Mouse (Mus musculus) cerebellum, postnatal 36 days (tissue): ENCODE measurements around the gene Folr1.
A peak's percentile ranks its signal among the peaks of the same experiment; 100 is the strongest.

Source experiments
- DNase-seq, 2 experiments: peaks; one replicate each; pipeline ENCODE4 v3.0.0; 2021 to 2022; ENCODE audit warnings: mixed read lengths in 2 of 2

Gene Folr1

GRCm38 (mm10) chr7:101870629-101871028, at the start of gene Folr1:
TSS of gene Folr1 (minus strand) at chr7:101870788.
- DNase-seq = no peak

DNA sequence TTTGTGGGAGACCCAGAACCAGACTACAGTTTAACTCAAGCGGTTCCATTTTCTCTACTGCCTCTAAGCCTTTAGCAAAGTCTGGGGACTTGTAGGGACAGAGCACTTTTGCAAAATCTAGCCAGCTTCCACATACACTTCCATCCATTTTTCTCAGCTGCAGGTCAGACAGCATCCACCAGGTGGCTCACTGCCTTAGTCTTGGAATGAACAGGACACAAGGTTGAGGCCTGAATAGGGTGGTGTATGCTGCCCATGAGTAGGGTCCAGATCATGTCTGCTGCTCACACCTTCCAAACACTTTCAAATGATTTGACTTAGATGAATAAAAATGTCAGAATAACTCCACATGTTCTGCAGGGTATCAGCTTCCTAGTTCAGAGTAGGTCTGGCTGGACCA, 47.5 kb upstream of the Folr1 start:
- DNase-seq = peak; percentile 71 to 80

DNA sequence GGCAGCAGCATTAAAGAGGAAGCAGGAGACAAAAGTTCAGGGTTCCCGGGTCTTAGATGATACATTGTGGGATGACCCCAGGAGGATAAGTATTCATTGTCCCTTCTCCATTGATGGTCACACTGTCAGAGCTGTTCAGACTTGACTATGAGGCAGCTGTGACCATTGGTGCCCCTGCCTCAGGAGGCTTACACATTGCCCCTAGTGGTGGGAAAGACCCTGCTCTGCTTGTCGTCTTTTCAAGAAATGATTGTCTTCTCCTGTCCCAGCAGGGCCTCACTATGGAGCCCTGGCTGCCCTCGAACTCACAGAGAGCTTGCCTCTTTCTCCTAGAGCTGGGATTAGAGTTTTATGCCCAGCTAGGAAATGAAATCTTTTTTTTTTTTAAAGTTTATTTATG, 41.4 kb upstream of the Folr1 start:
- DNase-seq = no peak

- DNase-seq = no peak
Measured at GRCm38 (mm10) chr7:101910138-101910537, 39.5 kb upstream of the Folr1 start.

- DNase-seq = no peak
Measured at GRCm38 (mm10) chr7:101908367-101908766, 37.8 kb upstream of the Folr1 start.

DNA sequence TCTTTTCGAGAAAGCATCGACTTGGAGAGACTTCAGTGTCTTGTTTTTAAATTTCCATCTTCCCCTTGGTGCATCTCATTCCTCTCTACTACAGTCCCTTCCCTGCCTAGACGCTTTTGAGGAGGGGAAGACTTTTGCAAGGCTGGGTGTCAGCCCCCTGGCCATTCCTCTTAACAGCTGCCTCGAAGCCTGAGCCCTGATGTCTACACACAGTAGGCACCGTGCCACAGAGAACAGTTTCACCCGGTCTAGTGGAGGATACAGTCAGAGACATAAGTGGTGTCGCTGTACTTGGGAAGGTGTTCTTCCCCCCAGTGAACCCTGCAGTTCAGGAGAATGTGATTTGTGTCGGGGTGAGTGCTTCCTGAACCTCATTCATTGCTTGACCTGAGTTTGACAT, 36.1 kb upstream of the Folr1 start:
- no peak for DNase-seq

DNA sequence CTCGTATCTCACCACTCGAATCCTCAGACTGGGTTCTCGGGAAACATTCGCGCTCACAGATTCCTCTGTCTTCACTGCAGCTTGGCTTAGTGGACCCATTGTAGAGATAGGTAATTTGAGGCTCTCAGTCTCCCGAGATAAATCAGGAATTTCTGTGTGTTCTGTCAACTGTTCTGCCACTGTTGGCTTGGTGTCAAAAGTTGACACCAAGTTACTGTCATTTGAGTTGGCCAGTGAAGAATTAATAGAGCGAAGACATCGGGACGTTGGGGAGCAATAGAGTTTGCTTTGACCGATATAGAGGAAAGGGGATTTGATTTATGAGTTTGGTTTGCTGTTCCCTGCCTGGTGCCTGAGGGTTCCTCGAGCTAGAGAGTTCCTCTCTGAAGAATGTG, 35.7 kb upstream of the Folr1 start, which contains the start of gene Tomt:
TSS of gene Tomt (minus strand) at position 73 of the 395 bp plus-strand sequence.
- DNase-seq = no peak

DNA sequence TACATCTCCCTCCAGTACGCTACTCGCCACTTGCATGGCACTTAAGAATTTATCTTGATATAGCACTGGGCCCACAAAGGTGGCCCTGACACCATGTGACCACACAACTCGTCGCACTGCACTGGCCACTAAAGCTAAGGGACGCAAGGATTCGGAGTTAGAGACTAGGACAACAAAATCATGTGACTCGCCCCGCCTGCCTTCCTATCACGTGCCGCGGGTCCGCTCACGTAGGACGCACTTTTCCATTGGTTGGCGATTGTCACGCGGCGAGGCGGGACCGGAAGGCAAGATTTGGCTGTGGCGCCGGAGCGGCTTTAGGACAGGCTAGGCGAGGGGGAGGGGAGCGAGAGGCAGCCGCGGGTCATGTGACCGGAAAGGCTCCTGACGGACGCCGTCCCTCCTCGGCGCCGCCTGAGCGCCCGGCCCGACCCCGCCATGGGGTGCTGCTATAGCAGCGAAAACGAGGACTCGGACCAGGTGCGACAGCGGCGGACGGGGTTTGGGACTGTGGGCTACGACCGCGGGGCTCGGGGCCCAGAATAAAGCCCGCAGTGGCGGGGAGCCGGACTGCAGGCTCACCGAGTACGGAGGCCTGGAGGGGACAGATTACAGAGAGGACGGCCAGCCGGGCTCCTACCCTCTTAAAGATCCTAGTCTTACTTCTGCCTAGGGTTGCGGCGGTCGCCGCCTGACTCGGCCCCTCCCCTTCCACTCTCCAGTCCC, 35.1 kb upstream of the Folr1 start, which contains the start of gene Lamtor1:
TSS of gene Lamtor1 (plus strand) at position 344 of the 726 bp plus-strand sequence.
- peak; percentile 99 to 100 for DNase-seq

- DNase-seq = no peak
Measured at GRCm38 (mm10) chr7:101902846-101903245, 32.3 kb upstream of the Folr1 start.

- DNase-seq = no peak
Measured at GRCm38 (mm10) chr7:101901969-101902368, 31.4 kb upstream of the Folr1 start.

- DNase-seq = no peak
Measured at GRCm38 (mm10) chr7:101900331-101901097, 29.9 kb upstream of the Folr1 start.

DNA sequence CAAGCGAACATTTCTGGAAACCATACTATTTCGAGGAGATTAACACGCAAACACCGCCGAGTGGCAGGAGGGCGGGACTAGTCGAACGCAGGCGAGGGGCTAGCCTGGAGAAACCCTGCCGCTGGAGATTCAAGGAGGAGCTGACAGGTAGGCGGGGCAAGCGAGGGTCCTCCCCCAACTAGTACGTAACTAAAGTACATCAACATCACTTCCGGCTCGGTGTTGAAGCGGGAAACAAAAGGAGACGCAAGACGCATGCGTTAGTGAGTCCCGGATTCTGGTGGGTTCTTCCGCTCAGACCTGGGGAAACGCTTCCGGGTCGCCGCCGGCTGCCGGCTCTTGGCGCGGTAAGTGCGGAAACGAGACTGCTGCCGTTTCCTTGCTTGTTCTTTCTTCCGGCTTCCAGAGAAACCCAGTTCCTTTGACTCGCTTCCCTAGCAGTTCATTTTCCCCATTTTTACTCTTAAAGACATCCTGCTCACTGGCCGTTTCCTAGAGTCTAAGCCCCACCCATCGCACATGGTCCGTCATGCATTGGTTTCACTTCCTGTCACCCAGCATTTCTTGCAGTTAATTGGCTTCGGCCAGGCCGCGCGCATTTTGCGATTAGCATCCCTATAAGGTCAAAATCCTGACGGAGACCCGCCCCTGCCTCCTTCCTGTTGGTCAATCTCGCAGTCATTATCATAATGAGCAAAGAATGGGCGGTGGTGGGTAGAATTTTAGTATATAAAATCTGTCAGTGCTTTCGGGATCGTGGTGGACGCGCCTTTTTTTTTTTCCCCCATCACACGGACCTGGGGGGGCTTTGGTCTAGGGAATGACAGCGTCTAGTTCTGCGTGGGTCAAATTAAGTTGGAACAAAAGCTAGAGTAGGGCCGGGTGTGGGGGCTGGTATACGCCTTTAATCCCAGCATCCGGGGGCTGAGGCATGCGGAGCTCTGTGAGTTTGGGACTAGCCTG, 25.8 kb upstream of the Folr1 start:
- DNase-seq = peak; percentile 95 to 96

GRCm38 (mm10) chr7:101895695-101896094, 25.1 kb upstream of the Folr1 start:
- DNase-seq = no peak

DNA sequence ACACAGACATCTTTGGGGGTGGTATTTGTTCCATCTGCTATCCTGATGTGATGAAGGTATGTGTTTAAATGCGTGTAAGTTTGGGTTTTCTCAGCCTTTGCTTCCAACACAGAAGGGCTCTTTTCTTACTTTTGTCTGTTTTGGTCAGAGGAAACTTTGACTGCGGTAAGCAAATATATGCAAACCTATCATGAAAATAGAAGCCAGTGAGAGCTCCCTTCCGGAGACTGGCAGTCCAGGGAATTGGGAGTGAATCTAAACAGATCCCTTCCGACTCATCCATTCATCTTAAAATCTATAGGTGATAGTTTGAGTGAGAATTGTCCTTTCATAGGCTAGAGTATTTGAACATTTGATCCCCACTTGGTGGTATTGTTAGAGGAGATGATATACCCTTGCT, 17.9 kb upstream of the Folr1 start:
- no peak for DNase-seq

GRCm38 (mm10) chr7:101886274-101886673, 15.7 kb upstream of the Folr1 start:
- DNase-seq = no peak

DNA sequence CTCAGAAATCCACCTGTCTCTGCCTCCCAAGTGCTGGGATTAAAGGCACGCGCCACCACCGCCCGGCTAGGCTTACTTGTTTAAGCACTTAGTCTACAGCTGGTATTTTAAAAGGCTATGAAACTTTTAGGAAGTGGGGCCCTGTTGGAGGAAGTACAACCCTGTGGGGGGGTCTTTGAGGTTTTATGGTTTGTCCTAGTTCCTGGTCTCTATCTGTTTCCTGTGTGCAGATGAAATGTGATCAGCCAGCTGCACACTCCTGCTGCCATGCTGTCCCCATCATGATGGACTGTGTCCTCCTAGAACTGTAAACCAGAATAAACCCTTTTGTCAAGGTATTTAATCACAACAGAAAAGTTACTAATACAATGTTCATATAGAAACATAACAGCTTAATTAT, 13.6 kb upstream of the Folr1 start:
- no peak for DNase-seq

- DNase-seq = no peak
Measured at GRCm38 (mm10) chr7:101882413-101883154, 12.0 kb upstream of the Folr1 start.

GRCm38 (mm10) chr7:101880855-101881254, 10.3 kb upstream of the Folr1 start:
- DNase-seq = no peak

- no peak for DNase-seq
Measured at GRCm38 (mm10) chr7:101875978-101876377, 5.4 kb upstream of the Folr1 start.

- DNase-seq = no peak
Measured at GRCm38 (mm10) chr7:101871296-101871695, 708 bp upstream of the Folr1 start.

- DNase-seq = no peak
Measured at GRCm38 (mm10) chr7:101869163-101869500, 1.5 kb downstream of the Folr1 start.
